Mouse (Mus musculus): Measurements from ENCODE around the gene Myt1. TPM values are rescaled to one million over a fixed set of nuclear protein-coding genes. Genes with fewer than 3 reads are reported as not detected.
A peak's percentile ranks its signal among the peaks of the same experiment; 100 is the strongest.

The Myt1 gene
- total and polyA plus RNA-seq, 2 experiments from 2014 or later = not detected

DNA sequence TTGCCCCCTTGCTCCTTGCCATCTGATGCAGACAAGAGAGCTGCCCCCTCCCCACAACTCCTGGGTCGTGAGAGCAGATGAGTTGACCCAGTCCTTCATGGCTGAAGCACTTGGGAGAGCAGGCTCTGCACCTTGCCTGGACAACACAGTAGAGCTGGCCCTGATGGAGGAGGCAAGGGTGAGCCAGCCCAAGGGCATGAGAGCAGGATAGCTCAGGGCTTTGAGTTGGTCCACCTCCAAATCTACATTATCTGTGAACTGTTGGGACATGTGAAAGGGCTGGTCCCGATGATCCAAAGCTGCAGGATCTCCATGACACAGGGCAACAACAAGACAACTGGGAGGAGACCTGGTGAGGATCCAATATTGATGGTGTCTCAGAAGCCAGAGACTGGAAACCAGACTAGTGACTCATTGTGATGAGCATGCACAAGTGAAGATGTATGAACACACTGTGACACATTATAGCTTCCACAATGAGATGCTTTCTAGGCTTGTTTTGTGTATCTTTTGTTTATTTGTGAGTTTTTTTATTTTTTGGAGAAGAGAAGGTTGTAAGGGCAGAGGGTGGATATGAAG lies 4.9 kb upstream of the Myt1 start:
- ATAC-seq (ENCODE audit: insufficient read depth, low read depth) (no peak), DNase-seq (ENCODE audit: low spot score) (no peak)
- no peak for TF ChIP-seq EP300 (IDR thresholded peaks at IDR 0.05; ENCODE audit: low read depth)
- no peak for TF ChIP-seq CTCF (IDR thresholded peaks at IDR 0.05; ENCODE audit: low read depth)
- 50% methylated on average over 2 of the region's 2 CpGs for WGBS
- Histone ChIP-seq H3K36me3 (replicated peaks; ENCODE audit: control insufficient read depth, insufficient read depth, low read length) (no peaks in the 10 kb centered on the region), H3K9me3 (replicated peaks; ENCODE audit: control insufficient read depth, low read length) (no peaks in the 10 kb centered on the region), H3K9ac (replicated peaks; ENCODE audit: low read depth, low read length) (no peak overlapping the region), H3K4me1 (ENCODE audit: control insufficient read depth, insufficient read depth) (no peaks in the 10 kb centered on the region), H3K4me3 (ENCODE audit: low read depth, low read length) (no peak overlapping the region), H3K27ac (ENCODE audit: low read depth) (no peak overlapping the region), H3K4me2 (ENCODE audit: low read depth, low read length) (no peak overlapping the region), H3K27me3 (ENCODE audit: control insufficient read depth, insufficient read depth, low read length) (no peaks in the 10 kb centered on the region)

DNA sequence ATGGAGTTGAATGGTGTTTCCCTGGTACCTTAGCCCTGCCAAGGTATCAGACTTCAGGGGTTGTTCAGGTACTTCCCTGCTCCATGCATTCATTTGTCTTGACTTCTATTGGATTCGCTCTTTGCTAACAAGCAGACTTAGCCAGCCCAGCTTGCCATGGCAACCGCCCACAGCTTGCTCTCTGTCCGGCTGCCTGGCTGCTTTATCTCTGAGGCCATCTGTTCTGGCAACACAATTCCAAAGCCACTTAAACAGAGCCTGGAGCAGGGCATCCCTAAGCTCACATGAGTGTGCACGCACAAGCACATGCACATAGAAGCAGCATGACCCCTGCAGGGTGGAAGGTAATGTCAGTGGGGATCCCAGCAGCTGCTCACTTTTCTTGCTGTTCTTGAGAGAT lies 4.1 kb upstream of the Myt1 start:
- DNase-seq (ENCODE audit: low spot score) = no peak
- TF ChIP-seq CTCF (IDR thresholded peaks at IDR 0.05; ENCODE audit: low read depth) (no peak), EP300 (IDR thresholded peaks at IDR 0.05; ENCODE audit: low read depth) (no peak)
- 50% methylated on average over 4 of the region's 4 CpGs for WGBS
- Histone ChIP-seq H3K4me3 (ENCODE audit: low read depth, low read length) (no peak overlapping the region), H3K27ac (ENCODE audit: low read depth) (no peak overlapping the region), H3K4me2 (ENCODE audit: low read depth, low read length) (no peak overlapping the region), H3K9me3 (replicated peaks; ENCODE audit: control insufficient read depth, low read length) (no peaks in the 10 kb centered on the region), H3K4me1 (ENCODE audit: control insufficient read depth, insufficient read depth) (no peaks in the 10 kb centered on the region), H3K27me3 (ENCODE audit: control insufficient read depth, insufficient read depth, low read length) (no peaks in the 10 kb centered on the region), H3K9ac (replicated peaks; ENCODE audit: low read depth, low read length) (no peak overlapping the region), H3K36me3 (replicated peaks; ENCODE audit: control insufficient read depth, insufficient read depth, low read length) (no peaks in the 10 kb centered on the region)
- ATAC-seq (ENCODE audit: insufficient read depth, low read depth) = no peak

- Histone ChIP-seq H3K4me2 (ENCODE audit: low read depth, low read length) (no peak overlapping the region), H3K9me3 (replicated peaks; ENCODE audit: control insufficient read depth, low read length) (no peaks in the 10 kb centered on the region), H3K4me1 (ENCODE audit: control insufficient read depth, insufficient read depth) (no peaks in the 10 kb centered on the region), H3K4me3 (ENCODE audit: low read depth, low read length) (no peak overlapping the region), H3K27ac (ENCODE audit: low read depth) (no peak overlapping the region), H3K9ac (replicated peaks; ENCODE audit: low read depth, low read length) (no peak overlapping the region), H3K36me3 (replicated peaks; ENCODE audit: control insufficient read depth, insufficient read depth, low read length) (no peaks in the 10 kb centered on the region), H3K27me3 (ENCODE audit: control insufficient read depth, insufficient read depth, low read length) (no peaks in the 10 kb centered on the region)
- no peak for DNase-seq (ENCODE audit: low spot score)
- ATAC-seq (ENCODE audit: insufficient read depth, low read depth) = no peak
- TF ChIP-seq CTCF (IDR thresholded peaks at IDR 0.05; ENCODE audit: low read depth) (no peak), EP300 (IDR thresholded peaks at IDR 0.05; ENCODE audit: low read depth) (no peak)
- 49% methylated on average over 14 of the region's 14 CpGs for WGBS
These were observed 875 bp downstream of the Myt1 start for GRCm38 (mm10) chr2:181763886-181764527.

DNA sequence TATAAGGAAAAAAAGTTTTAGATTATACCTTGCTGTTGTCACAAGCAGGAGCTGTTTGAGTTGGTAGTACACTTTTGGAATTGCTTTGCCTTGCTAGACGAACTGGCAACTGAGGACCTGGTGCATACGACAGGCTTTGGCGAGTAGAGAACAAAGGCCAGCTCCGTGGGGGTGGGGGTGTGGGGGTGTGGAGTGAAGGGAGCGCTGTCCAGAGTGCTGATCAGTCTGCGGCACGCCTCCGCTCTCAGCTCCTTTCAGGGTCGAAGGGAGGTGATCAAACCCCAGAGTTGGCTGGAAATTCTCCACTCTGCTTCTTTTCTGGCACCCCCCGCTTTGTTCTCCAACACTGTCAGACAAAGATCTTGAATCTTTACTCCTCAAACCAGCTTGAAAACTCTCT lies 1.5 kb downstream of the Myt1 start:
- WGBS = 6% methylated on average over 10 of the region's 10 CpGs
- no peaks in the 10 kb centered on the region for H3K36me3 ChIP-seq (replicated peaks; ENCODE audit: control insufficient read depth, insufficient read depth, low read length)
- H3K27ac ChIP-seq (ENCODE audit: low read depth) = no peak overlapping the region
- ATAC-seq (ENCODE audit: insufficient read depth, low read depth) = no peak
- no peaks in the 10 kb centered on the region for H3K9me3 ChIP-seq (replicated peaks; ENCODE audit: control insufficient read depth, low read length)
- TF ChIP-seq CTCF (IDR thresholded peaks at IDR 0.05; ENCODE audit: low read depth) (no peak), EP300 (IDR thresholded peaks at IDR 0.05; ENCODE audit: low read depth) (no peak)
- H3K9ac ChIP-seq (replicated peaks; ENCODE audit: low read depth, low read length) = no peak overlapping the region
- H3K4me2 ChIP-seq (ENCODE audit: low read depth, low read length) = no peak overlapping the region
- peak; percentile 8 for DNase-seq (ENCODE audit: low spot score)
- no peak overlapping the region for H3K4me3 ChIP-seq (ENCODE audit: low read depth, low read length)
- H3K4me1 ChIP-seq (ENCODE audit: control insufficient read depth, insufficient read depth) = no peaks in the 10 kb centered on the region
- H3K27me3 ChIP-seq (ENCODE audit: control insufficient read depth, insufficient read depth, low read length) = no peaks in the 10 kb centered on the region

DNA sequence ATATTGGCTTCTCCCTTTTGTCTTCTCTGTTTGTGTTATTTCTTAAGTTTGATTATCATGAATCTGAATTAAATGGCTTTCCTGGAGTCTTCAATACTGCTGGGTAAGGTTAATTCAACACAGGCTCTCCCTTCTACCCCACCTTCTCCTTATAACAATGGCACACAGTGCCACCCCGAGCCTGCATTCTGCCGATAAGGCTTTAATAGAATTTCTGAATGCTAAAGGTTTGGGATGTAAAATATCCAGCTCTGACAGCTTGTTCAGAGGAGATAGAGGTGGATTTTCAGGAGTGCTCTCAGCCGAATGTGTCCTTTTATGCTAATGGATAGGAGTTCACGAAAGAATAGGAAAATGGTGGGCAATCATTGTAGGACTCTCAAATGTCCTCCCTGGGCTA lies 2.1 kb downstream of the Myt1 start:
- Histone ChIP-seq H3K36me3 (replicated peaks; ENCODE audit: control insufficient read depth, insufficient read depth, low read length) (no peaks in the 10 kb centered on the region), H3K27ac (ENCODE audit: low read depth) (no peak overlapping the region), H3K9me3 (replicated peaks; ENCODE audit: control insufficient read depth, low read length) (no peaks in the 10 kb centered on the region), H3K4me3 (ENCODE audit: low read depth, low read length) (no peak overlapping the region), H3K4me1 (ENCODE audit: control insufficient read depth, insufficient read depth) (no peaks in the 10 kb centered on the region), H3K27me3 (ENCODE audit: control insufficient read depth, insufficient read depth, low read length) (no peaks in the 10 kb centered on the region), H3K9ac (replicated peaks; ENCODE audit: low read depth, low read length) (no peak overlapping the region), H3K4me2 (ENCODE audit: low read depth, low read length) (no peak overlapping the region)
- DNase-seq (ENCODE audit: low spot score) (no peak), ATAC-seq (ENCODE audit: insufficient read depth, low read depth) (no peak)
- WGBS = 80% methylated on average over 4 of the region's 4 CpGs
- TF ChIP-seq EP300 (IDR thresholded peaks at IDR 0.05; ENCODE audit: low read depth) (no peak), CTCF (IDR thresholded peaks at IDR 0.05; ENCODE audit: low read depth) (no peak)

Measured in heart, postnatal 0 days (tissue).